Mouse (Mus musculus): ENCODE results near the gene Hoxd4. TPM values are rescaled to one million over a fixed set of nuclear protein-coding genes. Genes with fewer than 3 reads are reported as not detected.

Hoxd4 gene
- under 1 TPM; 0.32 to 0.79 (median 0.38) TPM for total RNA-seq (2022)

GRCm38 (mm10) chr2:74711721-74712621 lies at the start of gene Hoxd4, which contains the start of gene Hoxd3:
Gene Hoxd4, plus strand, starts transcription at chr2:74711929.
Gene Hoxd3, plus strand, starts transcription at chr2:74711927.
- no peak for DNase-seq (ENCODE audit: low spot score)

- DNase-seq (ENCODE audit: low spot score): no peak
Observed at GRCm38 (mm10) chr2:74663291-74663925, 48.3 kb upstream of the Hoxd4 start.

- no peak for DNase-seq (ENCODE audit: low spot score)
Observed at GRCm38 (mm10) chr2:74666411-74666810, 45.3 kb upstream of the Hoxd4 start.

GRCm38 (mm10) chr2:74667191-74667841 lies 44.4 kb upstream of the Hoxd4 start:
- DNase-seq (ENCODE audit: low spot score): no peak

- DNase-seq (ENCODE audit: low spot score): no peak
Observed at GRCm38 (mm10) chr2:74667842-74668357, 43.8 kb upstream of the Hoxd4 start, which contains the start of gene Hoxd13. Gene Hoxd13, plus strand, starts transcription at chr2:74668310.

- DNase-seq (ENCODE audit: low spot score): no peak
Observed at GRCm38 (mm10) chr2:74668370-74669229, 43.1 kb upstream of the Hoxd4 start.

- no peak for DNase-seq (ENCODE audit: low spot score)
Observed at GRCm38 (mm10) chr2:74669230-74669578, 42.5 kb upstream of the Hoxd4 start.

- DNase-seq (ENCODE audit: low spot score): no peak
Observed at GRCm38 (mm10) chr2:74669650-74670235, 42.0 kb upstream of the Hoxd4 start.

- no peak for DNase-seq (ENCODE audit: low spot score)
Observed at GRCm38 (mm10) chr2:74670632-74671188, 41.0 kb upstream of the Hoxd4 start.

GRCm38 (mm10) chr2:74671847-74672246 lies 39.9 kb upstream of the Hoxd4 start:
- DNase-seq (ENCODE audit: low spot score): no peak

- no peak for DNase-seq (ENCODE audit: low spot score)
Observed at GRCm38 (mm10) chr2:74672481-74673362, 39.0 kb upstream of the Hoxd4 start.

- DNase-seq (ENCODE audit: low spot score): no peak
Observed at GRCm38 (mm10) chr2:74673835-74674425, 37.8 kb upstream of the Hoxd4 start.

GRCm38 (mm10) chr2:74674881-74675665 lies 36.7 kb upstream of the Hoxd4 start, which contains the start of gene Hoxd12:
Gene Hoxd12, plus strand, starts transcription at chr2:74675013.
- DNase-seq (ENCODE audit: low spot score): no peak

GRCm38 (mm10) chr2:74675666-74676282 lies 36.0 kb upstream of the Hoxd4 start:
- DNase-seq (ENCODE audit: low spot score): no peak

GRCm38 (mm10) chr2:74676376-74677052 lies 35.2 kb upstream of the Hoxd4 start:
- DNase-seq (ENCODE audit: low spot score): no peak

GRCm38 (mm10) chr2:74677106-74677505 lies 34.6 kb upstream of the Hoxd4 start:
- no peak for DNase-seq (ENCODE audit: low spot score)

Measured in heart, adult 8-10 months (tissue).